Mouse (Mus musculus): ENCODE results near the gene Psen2.

The Psen2 gene

GRCm38 (mm10) chr1:180195703-180196381 is 67.4 kb downstream of the Psen2 start:
- peak; percentile 99 for DNase-seq

DNA sequence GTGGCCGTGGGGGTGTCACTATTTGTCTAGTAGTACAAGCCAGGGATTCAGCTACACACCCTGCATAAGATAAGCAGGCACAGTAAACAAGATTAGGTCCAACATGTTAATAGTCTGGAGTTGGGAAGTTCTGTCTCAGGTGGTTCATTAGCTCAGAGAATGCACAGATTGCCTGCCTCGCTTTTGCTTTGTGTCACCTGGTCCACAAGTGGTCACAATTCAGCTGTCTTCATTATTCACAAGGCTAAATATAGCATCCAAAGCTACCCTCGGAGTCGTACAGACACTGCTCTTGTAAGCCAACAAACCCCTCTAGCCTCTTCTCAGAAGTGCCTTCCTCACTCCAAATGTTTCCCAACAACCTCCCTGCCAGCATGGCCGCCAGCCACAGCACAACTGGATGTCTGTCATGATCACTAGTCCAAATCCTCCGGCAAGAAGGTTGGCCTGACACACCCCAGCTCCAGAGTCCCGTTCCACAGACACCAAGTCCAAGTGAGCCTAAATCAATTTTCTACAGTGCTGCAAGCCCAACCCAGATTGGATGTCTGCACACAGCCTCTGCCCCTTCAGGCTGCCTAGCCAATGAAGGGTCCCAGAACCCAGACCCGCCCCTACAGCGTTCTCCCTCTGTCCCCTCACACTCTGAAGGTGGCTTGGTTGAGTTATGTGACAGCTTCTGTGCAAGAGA is 68.3 kb downstream of the Psen2 start:
- peak; percentile 61 for DNase-seq

- DNase-seq, result no peak
Observed at GRCm38 (mm10) chr1:180194048-180194447, 69.2 kb downstream of the Psen2 start.

DNA sequence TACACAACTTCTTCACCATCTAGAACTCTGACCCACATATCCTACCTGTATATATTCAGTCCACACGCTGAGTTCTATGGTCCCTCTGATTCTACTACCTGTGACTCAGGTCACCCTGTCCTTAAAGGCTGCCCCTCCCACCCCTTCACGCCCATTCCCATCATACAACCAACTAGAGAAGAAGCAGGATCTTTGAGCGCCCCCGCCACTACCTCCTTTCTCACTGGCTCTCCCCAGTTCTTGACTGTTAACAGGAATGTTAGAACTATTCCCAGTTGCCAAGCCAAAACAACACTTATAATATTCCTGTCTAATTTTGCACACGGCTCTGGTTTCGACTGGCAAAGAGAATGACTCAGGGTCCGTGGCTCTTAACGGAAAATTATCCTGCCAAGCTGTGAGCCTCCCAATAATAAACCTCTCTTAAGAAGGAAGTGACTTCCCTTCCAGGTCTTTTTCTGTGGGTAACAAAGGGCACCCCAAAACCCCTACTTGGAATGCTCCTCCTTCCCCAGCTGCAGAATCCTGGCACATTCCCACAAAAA is 69.8 kb downstream of the Psen2 start:
- DNase-seq, result no peak

DNA sequence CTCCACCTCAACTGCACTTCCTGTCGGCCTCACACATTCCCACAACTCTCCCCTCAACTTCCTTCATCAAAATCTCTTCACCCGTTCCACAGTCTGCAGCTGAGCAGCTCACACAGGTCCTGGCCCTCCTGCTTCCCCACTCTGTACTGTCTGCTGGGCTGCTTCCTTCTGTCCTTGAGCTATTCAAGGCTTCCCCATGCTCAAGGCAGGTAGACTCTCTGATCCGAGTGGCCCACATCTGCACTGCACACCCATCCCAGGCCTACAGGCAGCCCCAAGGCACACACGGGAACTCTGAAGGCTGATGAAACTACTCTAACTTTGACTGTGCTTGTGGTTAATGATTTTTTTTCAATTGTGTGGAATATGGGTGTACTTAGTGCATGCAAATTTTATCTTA is 70.4 kb downstream of the Psen2 start:
- DNase-seq, result no peak

GRCm38 (mm10) chr1:180191651-180192220 is 71.5 kb downstream of the Psen2 start:
- no peak for DNase-seq

- no peak for DNase-seq
Observed at GRCm38 (mm10) chr1:180191112-180191511, 72.1 kb downstream of the Psen2 start.

- DNase-seq, result no peak
Observed at GRCm38 (mm10) chr1:180188951-180189350, 74.3 kb downstream of the Psen2 start.

GRCm38 (mm10) chr1:180186371-180186770 is 76.9 kb downstream of the Psen2 start:
- DNase-seq, result no peak

- no peak for DNase-seq
Observed at GRCm38 (mm10) chr1:180185877-180186276, 77.4 kb downstream of the Psen2 start.

DNA sequence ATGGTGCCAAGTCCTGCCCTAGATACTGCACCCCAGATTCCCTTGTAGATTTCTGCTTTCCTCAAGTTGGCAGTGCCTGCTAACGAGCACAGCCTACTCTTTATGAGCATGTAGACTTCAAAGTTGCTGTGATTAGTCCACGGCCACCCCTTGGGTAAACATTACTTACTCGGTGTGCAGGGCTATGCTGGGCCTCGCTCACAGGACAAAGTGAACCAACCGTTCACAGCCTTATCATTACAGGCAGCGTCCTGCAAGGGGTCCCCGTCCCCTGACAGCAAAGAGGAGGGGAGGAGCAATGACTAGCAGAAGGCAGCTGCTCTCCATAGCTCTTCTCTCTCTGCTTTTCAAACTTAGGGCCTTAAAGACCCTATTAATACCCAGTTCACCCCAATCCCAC is 78.5 kb downstream of the Psen2 start:
- DNase-seq, result no peak

- DNase-seq, result no peak
Observed at GRCm38 (mm10) chr1:180183525-180184159, 79.6 kb downstream of the Psen2 start.

DNA sequence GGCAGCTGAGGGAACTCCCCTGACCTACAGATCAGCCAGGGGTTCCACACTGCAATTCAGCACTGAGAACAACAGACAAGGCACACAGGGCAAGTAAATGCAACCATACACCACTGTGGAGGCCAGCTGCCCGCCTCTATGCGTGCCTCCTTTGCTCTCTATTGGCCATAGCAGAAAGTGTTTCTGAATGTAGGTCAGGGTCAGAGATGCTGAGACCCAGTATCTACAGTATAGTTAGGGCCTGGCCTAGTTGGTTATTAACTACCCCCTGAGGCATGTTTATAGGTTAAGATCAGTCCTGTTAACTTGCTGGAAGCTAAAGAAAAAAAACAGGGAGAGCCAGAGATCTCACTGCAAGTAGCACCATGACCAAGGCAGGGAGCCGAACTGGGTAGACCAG is 80.5 kb downstream of the Psen2 start:
- DNase-seq, result no peak

DNA sequence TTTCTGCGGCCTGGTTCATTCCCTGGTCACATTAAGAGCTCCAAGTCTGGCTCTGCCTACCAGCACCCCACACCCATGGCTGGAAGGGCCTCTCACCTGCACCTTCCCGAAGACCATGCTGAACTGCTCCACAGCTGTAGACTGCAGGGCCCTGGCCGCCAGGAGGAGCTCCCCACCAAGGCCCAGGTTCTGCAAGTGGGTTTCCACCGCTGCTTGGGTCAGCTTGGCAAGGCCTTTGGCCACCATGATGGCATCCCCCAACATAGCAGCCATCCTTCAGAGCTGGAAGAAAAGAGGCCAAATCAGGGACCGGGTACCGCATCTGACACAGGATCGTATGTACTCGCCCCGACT is 81.3 kb downstream of the Psen2 start:
- no peak for DNase-seq

GRCm38 (mm10) chr1:180181304-180181965 is 81.8 kb downstream of the Psen2 start:
- DNase-seq, result no peak

DNA sequence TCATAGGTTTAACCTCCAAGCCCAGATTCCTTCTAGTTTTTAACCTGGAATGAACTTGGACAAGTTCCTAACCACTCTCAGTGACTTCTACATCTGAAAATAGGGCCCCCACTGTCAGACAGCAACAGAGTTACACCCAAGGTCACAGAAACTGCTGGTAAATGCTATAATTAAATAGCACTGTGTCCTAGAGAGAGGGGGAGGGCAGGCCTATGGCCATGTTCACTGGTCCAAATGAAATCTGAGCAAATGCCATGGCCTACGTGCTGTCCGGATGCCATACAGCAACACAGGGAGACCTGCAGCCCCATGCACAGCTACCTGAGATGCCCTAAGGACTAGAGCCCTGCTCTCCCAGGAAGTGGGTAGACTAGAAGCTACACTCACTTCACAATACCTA is 83.4 kb downstream of the Psen2 start:
- no peak for DNase-seq

DNA sequence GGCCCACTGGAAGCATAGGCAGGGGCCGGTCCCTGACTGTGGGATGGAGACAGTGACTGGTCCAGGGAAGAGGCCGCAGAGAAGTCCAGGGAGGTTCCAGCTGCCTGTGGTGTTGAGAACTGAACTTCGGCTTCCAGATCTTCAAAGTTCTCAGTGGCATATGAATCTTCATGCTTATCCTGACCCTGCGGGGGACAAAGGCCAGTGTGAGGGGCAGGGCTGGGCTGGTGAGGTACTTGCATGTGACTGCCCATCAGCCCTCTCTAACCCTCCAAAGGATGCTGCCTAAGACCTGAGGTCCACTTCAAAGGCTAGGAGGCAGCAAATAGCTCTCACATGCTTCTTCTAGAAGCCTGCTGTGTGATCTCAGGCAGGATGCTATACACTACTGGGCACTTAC is 84.1 kb downstream of the Psen2 start:
- no peak for DNase-seq

- no peak for DNase-seq
Observed at GRCm38 (mm10) chr1:180178340-180178739, 84.9 kb downstream of the Psen2 start.

All from cerebellum, adult 9-10 months (tissue).